Mouse (Mus musculus) neural tube, embryonic 10.5 days (tissue): Measurements from ENCODE around the gene Apobec4.
"Not testable (repeated sequence)": the region's sequence is repeated elsewhere in the genome, so short reads cannot be mapped to it uniquely, and the experiment has no call there.

Source experiments
- DNase-seq: peaks from one replicate; pipeline ENCODE4 v3.0.0-alpha.2; 2017; ENCODE audit warnings: low spot score; ENCODE audit errors: extremely low spot score

Apobec4 gene

GRCm38 (mm10) chr1:152766032-152766772 is 15.9 kb downstream of the Apobec4 start, which contains the start of the genes Rgl1 and Arpc5:
Gene Rgl1, minus strand, starts transcription at chr1:152766351.
Gene Arpc5, plus strand, starts transcription at chr1:152766542.
- DNase-seq, result peak; percentile 96

GRCm38 (mm10) chr1:152766804-152767748 is 16.7 kb downstream of the Apobec4 start:
- no peak for DNase-seq

GRCm38 (mm10) chr1:152767749-152768488 is 17.6 kb downstream of the Apobec4 start:
- DNase-seq, result peak; percentile 83

- no peak for DNase-seq
These were observed 20.7 kb downstream of the Apobec4 start for GRCm38 (mm10) chr1:152771016-152771415.

- not testable (repeated sequence) for DNase-seq
These were observed 24.2 kb downstream of the Apobec4 start for GRCm38 (mm10) chr1:152774601-152775000.

DNA sequence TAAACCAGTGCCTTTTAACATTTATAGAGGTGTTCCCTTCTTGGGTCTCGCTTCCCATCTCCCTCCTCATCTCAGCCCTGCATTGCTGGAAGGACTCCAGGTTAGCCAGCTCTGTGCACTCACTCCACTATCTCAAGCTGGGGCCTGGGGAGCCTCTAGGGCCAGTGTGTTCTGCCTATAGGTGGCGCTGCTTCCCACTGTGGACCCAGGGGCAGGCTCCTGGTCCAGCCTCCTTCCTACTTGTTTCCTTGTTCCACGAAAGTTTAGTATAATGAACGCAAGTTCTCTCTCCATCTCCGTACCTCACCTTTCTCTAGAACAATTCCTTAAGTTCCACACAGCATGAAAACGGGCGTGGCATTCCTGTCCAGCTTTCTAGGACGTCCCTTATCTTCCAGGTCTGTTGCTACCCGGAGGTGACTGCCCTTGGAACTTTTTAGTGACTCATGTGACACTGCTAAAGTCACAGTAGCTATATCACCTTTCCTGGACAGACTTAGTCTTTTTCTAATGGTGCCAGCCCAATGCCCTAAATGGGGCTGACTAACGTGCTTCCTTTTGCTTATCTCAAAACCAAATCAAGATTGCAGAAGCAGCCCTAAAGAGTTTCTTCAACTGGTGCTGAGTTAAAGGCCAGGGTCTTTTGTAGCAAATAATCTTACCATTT is 28.9 kb downstream of the Apobec4 start:
- DNase-seq, result peak; percentile 60

GRCm38 (mm10) chr1:152784620-152785019 is 34.3 kb downstream of the Apobec4 start:
- DNase-seq, result no peak

DNA sequence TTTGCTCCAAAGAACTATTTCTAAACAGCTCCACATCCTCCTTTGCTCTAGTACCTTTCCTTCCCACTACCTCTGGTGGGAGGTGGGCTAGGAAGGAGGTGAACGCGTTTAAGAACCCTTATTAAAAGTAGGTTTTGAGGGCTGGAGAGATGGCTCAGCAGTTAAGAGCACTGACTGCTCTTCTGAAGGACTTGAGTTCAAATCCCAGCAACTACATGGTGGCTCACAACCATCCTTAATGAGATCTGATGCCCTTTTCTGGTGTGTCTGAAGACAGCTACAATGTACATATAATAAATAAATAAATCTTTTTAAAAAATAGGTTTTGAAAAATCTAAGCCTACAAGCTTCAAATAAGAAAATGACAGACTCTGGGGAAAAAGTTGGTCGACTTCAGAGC is 35.1 kb downstream of the Apobec4 start:
- not testable (repeated sequence) for DNase-seq

- no peak for DNase-seq
These were observed 36.6 kb downstream of the Apobec4 start for GRCm38 (mm10) chr1:152786953-152787352.

- DNase-seq, result no peak
These were observed 37.8 kb downstream of the Apobec4 start for GRCm38 (mm10) chr1:152788121-152788660.

DNA sequence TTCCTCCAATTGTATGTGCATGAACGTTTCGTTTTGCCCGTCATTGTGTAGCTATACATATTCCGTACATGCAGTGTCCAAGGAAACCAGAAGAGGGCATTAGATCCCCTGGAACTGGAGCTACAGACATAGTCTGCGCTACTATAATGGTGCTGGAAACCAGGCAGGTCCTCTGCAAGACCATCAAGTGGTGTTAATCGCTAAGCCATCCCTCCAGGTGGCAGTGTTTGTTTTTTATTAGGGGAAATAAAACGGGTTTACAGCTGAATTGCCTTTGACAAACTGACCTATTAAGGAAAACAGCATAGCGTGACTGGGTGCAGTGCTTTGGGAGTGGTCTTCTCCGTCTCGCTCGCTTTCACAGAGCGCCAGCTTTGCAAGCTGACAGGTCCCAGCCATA is 39.9 kb downstream of the Apobec4 start:
- DNase-seq, result peak; percentile 58

- DNase-seq, result peak; percentile 51
These were observed 40.5 kb downstream of the Apobec4 start for GRCm38 (mm10) chr1:152790821-152791220.

- DNase-seq, result peak; percentile 56
These were observed 40.9 kb downstream of the Apobec4 start for GRCm38 (mm10) chr1:152791269-152791668.

DNA sequence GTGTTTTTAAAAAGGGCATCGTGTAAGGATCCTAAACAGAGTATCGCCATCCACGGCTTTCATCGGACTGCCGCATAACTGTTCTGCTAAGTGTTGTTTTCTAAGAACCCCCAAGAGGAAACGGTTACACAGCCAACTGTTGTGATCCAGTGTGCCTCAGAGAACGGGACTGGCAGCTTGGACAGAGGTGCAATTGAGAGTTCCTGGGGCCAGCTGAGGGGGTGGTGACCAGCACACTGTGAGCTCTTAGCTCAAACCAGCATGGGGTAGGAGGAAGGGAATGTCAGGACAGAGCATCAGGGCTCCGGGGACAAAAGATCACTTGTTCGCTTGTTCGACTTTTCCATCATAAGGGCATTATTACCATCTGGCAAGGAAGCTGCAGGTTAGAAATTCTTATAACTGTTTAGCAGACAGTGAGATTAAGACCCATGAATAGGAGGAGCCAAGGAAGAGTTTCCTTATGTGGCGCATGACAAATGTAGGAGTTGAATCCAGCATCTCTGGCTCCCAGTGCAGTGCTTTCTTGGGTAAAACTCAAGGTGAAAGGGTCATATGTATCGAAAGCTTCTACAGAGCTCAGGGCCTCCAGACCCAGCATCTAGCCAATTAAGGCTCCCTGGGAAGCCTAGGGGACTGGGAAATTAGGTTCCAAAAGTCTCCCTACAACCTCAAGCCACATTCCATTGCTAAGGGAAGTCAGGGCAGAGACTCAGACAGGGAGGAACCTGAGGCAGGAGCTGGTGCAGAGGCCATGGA is 42.6 kb downstream of the Apobec4 start:
- DNase-seq, result peak; percentile 49

DNA sequence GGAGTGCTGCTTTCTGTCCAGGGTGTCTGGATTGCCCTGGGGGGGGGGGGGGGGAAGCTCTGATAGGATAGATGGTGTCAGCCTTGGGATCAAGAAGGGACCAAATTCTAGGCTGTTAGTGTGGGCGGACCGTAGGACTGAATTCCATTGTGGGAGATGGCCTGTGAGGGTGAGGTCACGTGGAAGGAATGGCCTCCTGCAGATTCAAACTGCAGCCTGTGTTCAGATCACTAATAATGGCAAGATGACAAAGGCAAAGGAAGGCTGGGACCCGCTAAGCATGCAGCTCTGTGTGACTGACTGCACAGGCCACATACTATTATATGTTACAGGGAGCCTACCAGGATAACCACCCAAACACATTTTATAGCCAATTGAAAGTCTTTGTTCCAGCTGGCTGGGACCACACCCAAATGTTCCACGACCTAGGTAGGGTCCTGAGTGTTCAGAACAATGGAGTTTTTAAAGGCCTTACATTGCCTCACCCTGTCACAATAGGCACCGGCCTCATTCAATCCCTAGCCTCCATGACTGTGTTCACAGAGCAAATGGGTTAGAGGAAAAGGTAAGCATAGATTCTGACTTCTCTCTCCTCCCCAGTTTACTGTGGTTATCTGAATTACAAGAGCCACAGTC is 43.3 kb downstream of the Apobec4 start:
- DNase-seq, result peak; percentile 39

DNA sequence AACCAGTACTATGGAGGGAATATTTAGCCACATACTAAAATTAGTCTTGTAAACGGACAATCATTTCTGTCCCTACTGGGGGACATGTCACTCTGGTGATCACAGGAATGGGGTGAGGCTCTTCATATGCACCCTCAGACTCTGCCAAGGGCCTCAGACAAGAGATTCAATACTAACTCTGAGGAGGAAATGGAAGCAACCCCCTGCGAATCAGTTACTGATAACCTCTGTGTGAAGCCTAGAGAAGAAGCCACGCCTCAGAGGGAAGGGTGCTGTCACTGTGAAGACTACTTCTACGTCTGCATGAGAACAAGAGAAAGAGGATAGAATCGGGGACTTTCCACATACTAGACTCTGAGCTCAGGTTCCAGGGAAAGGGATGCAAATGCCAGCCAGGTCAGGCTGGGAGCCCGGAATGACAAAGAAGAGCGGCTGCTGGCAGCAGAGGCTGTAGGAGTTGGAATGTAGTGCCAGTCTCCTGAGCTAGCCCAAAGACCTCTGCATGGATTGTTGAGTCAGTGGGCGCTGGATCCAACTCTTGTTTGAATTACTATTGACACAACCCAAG is 45.4 kb downstream of the Apobec4 start:
- DNase-seq, result no peak

- no peak for DNase-seq
These were observed 46.4 kb downstream of the Apobec4 start for GRCm38 (mm10) chr1:152796683-152797263.

- DNase-seq, result no peak
These were observed 47.8 kb downstream of the Apobec4 start for GRCm38 (mm10) chr1:152798125-152798524.

DNA sequence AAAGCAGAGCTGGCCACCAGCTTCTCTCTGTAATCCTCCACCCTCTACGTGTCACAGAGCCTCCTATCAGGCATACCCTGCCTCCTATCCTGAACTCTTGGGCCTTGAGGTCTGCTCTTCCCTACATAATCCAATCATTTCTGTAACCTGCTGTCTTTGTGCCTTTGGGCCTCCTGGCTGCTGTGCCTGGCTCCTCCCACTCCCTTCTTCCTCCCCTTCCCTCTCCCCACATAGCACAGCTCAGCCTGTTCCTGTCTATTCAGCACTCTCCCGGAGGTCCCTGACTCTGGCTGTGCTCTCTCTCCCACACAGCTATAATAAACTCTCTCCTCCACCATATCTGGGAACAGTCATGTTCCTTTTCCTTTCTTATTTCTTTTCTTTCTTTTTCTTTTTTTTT is 49.5 kb downstream of the Apobec4 start, which contains the start of gene Ncf2:
TSS of gene Ncf2 (plus strand) at position 298 of the 400 bp plus-strand sequence.
- DNase-seq, result no peak
